Mouse (Mus musculus): Measurements from ENCODE around the gene Ikzf1.

- no peak for TF ChIP-seq POLR2A (IDR thresholded peaks at IDR 0.05; ENCODE audit: control insufficient read depth, extremely low read depth, insufficient read depth, low read length, poor library complexity)
- no peak for TF ChIP-seq CTCF (IDR thresholded peaks at IDR 0.05; ENCODE audit: borderline replicate concordance, control insufficient read depth, extremely low read depth, insufficient read depth, low read length, poor library complexity)
Measured at GRCm38 (mm10) chr11:11684056-11684929, 510 bp upstream of the Ikzf1 start.
